Mouse (Mus musculus) intestine, postnatal 0 days (tissue): ENCODE data around the gene Nid2. TPM values are rescaled to one million over a fixed set of nuclear protein-coding genes. Genes with fewer than 3 reads are reported as not detected.

ENCODE experiments used
- ATAC-seq: fragments of 200-750 bp; cut with Nextera tagmentation; 2 replicates; pipeline ENCODE4 v1.8.0; 2017; ENCODE audit warnings: mild to moderate bottlenecking, moderate TSS enrichment, moderate library complexity
- H3K27ac ChIP-seq: fragments of 300-500 bp; sonication (generic); 2 replicates; pipeline ENCODE4 v1.5.1; 2014; ENCODE audit warnings: mild to moderate bottlenecking, low read depth, low read length, moderate library complexity
- H3K27me3 ChIP-seq: fragments of 300-500 bp; sonication (generic); replicated peaks from 2 replicates; pipeline ENCODE4 v1.6.1; 2014; ENCODE audit warnings: low read length, mixed read lengths; ENCODE audit not compliant: control insufficient read depth, insufficient read depth
- H3K36me3 ChIP-seq: fragments of 300-500 bp; sonication (generic); 2 replicates; pipeline ENCODE4 v1.6.1; 2014; ENCODE audit warnings: mild to moderate bottlenecking, moderate library complexity; ENCODE audit not compliant: control insufficient read depth, insufficient read depth
- H3K4me1 ChIP-seq: fragments of 300-500 bp; sonication (generic); replicated peaks from 2 replicates; pipeline ENCODE4 v1.6.1; 2014; ENCODE audit warnings: antibody characterized with exemption, low read length, mixed read lengths; ENCODE audit not compliant: control insufficient read depth, insufficient read depth
- H3K4me2 ChIP-seq: fragments of 300-500 bp; sonication (generic); replicated peaks from 2 replicates; pipeline ENCODE4 v1.6.1; 2014; ENCODE audit warnings: low read depth, mild to moderate bottlenecking, moderate library complexity
- H3K4me3 ChIP-seq: fragments of 300-500 bp; sonication (generic); 2 replicates; pipeline ENCODE4 v1.5.1; 2014; ENCODE audit warnings: low read depth, low read length
- H3K9ac ChIP-seq: fragments of 300-500 bp; sonication (generic); 2 replicates; pipeline ENCODE4 v1.6.1; 2014; ENCODE audit warnings: mild to moderate bottlenecking, low read depth, low read length
- H3K9me3 ChIP-seq: fragments of 300-500 bp; sonication (generic); 2 replicates; pipeline ENCODE4 v1.6.1; 2016; ENCODE audit warnings: mixed run types; ENCODE audit not compliant: control insufficient read depth
- CTCF ChIP-seq: sonication (generic); IDR thresholded peaks from 2 replicates; pipeline ENCODE4 v1.5.1; 2016; ENCODE audit warnings: low read depth, mild to moderate bottlenecking, control low read depth, antibody characterized with exemption, moderate library complexity
- WGBS: fragments of 180-500 bp; shearing (Covaris S2); extraction: QIAGEN DNeasy Blood & Tissue Kit; methylation state at CpG from one replicate; pipeline ENCODE4 v1.1.7; 2014; 5-methylcytosine and 5-hydroxymethylcytosine counted together
- polyA plus RNA-seq: library from polyadenylated mRNA; unstranded; fragments of >200 nt; fragmentation: Nextera tagmentation; extraction: Ambion mirVana; gene quantifications from 2 replicates; pipeline ENCODE4 v1.2.1, GENCODE M21; 2015

Gene Nid2
- polyA plus RNA-seq, 1 experiment from 2014 or later, result 20.0 TPM

DNA sequence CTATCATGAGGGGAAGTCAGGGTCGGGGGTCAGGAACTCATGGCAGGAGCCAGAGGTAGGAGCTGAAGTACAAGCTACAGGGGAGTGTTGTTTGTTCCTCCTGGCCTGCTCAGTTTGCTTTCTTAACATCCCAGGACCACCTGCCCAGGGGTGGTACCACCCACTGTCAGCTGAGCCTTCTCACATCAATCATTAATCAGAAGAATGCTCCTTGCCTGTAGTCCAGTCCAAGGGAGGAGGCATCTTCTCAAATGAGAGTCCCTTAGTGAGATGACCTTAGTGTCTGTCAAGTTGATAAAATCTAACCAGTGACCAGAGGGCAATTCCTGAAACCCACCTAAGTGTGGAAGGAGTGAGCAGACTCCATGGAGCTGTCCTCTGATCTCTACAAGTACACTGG is 37.4 kb downstream of the Nid2 start:
- Histone ChIP-seq H3K9me3 (no peaks in the 10 kb centered on the region), H3K27ac (no peak overlapping the region), H3K4me2 (no peak overlapping the region), H3K9ac (no peak overlapping the region), H3K36me3 (peaks cover 9% of the 10 kb centered on the region; the same call in 1 of the 2 replicates), H3K27me3 (no peaks in the 10 kb centered on the region), H3K4me1 (no peaks in the 10 kb centered on the region), H3K4me3 (no peak overlapping the region)
- no peak for ATAC-seq
- TF ChIP-seq CTCF, result no peak
- WGBS, result 67% methylated on average over 1 of the region's 1 CpGs

DNA sequence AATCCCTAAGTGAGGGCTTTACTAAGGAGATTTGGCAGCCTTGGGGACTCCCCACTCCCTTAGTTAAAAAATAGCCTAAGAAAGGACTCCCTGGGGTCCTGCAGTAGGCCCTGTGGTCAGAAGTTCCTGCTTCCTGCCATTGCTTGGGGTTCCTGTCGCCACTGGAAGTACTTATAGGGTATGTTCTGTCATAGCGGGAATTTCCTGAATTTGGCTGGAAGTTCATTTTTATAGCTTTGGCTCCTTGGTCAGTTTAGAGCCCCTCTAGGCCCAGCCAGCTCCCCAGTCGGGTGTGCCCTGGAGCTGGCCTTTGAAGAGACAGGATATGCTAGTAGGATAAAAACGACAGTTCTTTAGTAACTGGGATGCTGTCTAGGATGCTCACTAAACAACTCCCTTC is 43.8 kb downstream of the Nid2 start:
- Histone ChIP-seq H3K36me3 (peaks cover 42% of the 10 kb centered on the region), H3K4me1 (no peaks in the 10 kb centered on the region), H3K27me3 (no peaks in the 10 kb centered on the region), H3K9me3 (no peaks in the 10 kb centered on the region), H3K27ac (no peak overlapping the region), H3K4me2 (no peak overlapping the region), H3K9ac (no peak overlapping the region), H3K4me3 (no peak overlapping the region)
- no peak for TF ChIP-seq CTCF
- WGBS, result 66% methylated on average over 4 of the region's 4 CpGs
- no peak for ATAC-seq

DNA sequence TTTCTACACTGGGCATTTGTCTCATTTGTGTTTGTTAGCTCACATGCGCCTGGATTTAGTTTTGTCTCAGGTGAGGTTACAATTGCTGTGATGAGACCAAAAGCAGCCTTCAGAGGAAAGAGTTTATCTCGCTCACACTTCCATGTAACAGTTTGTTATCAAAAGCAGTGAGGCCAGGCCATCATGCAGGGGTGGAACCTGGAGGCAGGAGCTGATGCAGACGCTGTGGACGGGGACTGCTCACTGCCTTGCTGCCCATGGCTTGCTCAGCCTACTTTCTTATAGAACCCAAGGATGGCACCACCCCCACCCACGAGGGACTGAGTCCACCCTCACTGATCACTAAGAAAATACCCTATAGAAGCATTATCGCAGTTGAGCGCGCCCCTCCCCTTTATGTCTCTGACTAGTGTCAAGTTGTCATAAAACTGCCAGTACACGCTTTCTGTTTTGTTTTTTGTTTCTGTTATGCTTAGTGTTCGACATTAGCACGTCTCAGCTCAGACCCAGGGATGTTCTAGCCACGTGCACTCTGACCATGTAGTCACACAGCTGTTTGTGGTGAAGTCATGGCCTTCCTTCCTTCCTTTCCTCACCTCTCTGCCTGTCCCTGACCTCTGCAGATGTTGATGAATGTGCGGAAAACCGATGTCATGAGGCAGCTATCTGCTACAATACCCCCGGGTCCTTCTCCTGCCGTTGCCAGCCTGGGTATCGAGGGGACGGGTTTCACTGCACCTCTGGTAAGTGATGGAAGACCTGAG is 45.7 kb downstream of the Nid2 start:
- H3K36me3 ChIP-seq, result peaks cover 40% of the 10 kb centered on the region
- no peak overlapping the region for H3K27ac ChIP-seq
- H3K4me3 ChIP-seq, result no peak overlapping the region
- H3K9ac ChIP-seq, result no peak overlapping the region
- H3K4me1 ChIP-seq, result no peaks in the 10 kb centered on the region
- no peak overlapping the region for H3K4me2 ChIP-seq
- TF ChIP-seq CTCF, result no peak
- no peak for ATAC-seq
- WGBS, result 65% methylated on average over 18 of the region's 18 CpGs
- no peaks in the 10 kb centered on the region for H3K9me3 ChIP-seq
- no peaks in the 10 kb centered on the region for H3K27me3 ChIP-seq

DNA sequence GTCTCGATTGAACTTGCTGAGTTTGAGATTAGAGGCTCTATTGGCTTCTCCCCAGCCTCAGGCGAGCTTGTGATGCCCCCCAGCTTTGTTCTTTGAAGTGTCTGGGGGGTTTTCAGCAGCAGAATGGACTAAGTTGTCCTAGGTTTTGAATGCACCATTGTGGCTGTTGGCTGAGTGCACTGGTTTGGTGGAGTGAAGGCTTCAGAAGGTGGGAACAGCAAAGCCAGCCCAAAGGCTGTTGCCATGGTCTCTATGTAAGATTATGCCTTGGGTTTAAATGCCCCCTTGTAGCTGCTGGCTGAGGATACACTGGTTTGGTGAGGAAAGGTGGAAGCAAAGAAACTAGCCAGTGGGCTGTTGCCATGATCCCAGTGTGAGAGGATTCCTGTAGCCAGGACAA is 49.4 kb downstream of the Nid2 start:
- Histone ChIP-seq H3K4me2 (no peak overlapping the region), H3K27me3 (no peaks in the 10 kb centered on the region), H3K9ac (no peak overlapping the region), H3K36me3 (peaks cover 50% of the 10 kb centered on the region), H3K4me1 (no peaks in the 10 kb centered on the region), H3K9me3 (no peaks in the 10 kb centered on the region), H3K4me3 (no peak overlapping the region), H3K27ac (no peak overlapping the region)
- no peak for ATAC-seq
- 47% methylated on average over 2 of the region's 2 CpGs for WGBS
- no peak for TF ChIP-seq CTCF

DNA sequence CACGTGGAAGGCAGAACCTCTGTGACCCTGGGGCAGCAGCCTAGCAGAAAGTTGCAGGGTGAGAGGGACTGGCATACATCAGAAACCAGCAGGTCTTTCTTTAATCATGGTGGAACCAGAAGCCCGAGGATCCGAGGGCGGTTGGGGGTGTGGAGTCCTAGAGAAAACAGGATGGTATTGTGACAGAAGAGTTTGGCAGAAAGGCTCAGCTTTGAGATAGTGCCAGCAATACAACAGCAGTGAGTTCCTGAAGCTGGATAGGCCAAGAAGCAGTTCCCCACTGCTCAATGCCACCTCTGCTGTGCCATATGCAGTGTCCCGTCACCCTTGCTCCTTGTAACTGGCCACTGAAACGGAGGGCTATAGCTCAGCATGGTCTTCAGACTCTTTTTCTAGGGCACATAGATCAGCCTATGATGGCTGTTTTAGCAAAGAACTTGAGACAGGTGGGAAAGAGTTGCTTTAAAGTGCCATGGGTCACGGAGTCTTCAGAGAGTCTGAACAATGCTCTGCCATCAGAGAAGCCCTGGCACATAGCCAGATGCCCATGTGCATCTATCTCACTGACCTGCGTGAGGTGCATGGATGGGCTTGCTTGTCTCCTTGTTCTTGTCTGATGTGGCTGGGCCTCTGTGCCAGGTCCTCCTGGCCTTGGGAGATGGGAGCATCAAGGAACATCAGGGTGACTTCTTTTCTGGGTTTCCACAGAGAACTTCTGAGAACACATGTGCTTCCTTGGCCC is 50.6 kb downstream of the Nid2 start:
- Histone ChIP-seq H3K27me3 (no peaks in the 10 kb centered on the region), H3K9ac (no peak overlapping the region), H3K4me1 (no peaks in the 10 kb centered on the region), H3K9me3 (no peaks in the 10 kb centered on the region), H3K36me3 (peaks cover 53% of the 10 kb centered on the region), H3K4me2 (no peak overlapping the region), H3K4me3 (no peak overlapping the region), H3K27ac (no peak overlapping the region)
- ATAC-seq, result no peak
- 88% methylated on average over 8 of the region's 8 CpGs for WGBS
- TF ChIP-seq CTCF, result no peak

DNA sequence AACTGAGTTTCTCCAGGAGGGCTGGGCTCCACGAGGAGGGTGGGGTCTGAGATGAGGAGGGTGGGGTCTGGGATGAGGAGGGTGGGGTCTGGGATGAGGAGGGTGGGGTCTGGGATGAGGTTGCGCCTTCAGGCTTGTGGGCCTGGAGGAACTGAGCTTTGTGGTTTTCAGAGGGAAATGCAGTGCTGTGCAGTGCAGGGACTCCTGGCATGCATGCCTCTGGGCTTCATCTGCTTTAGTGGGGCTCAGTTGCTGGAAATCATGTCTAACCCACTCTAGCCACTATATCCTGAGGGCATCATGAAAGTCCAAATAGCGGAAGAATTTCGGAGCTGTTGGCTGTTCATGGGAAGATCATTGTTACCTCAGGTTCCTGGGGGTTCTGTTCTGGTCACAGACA is 52.2 kb downstream of the Nid2 start:
- 73% methylated on average over 4 of the region's 4 CpGs for WGBS
- H3K27ac ChIP-seq, result no peak overlapping the region
- H3K9me3 ChIP-seq, result no peaks in the 10 kb centered on the region
- no peak for ATAC-seq
- no peak overlapping the region for H3K9ac ChIP-seq
- H3K4me2 ChIP-seq, result no peak overlapping the region
- H3K27me3 ChIP-seq, result no peaks in the 10 kb centered on the region
- H3K4me1 ChIP-seq, result no peaks in the 10 kb centered on the region
- peaks cover 42% of the 10 kb centered on the region for H3K36me3 ChIP-seq
- no peak for TF ChIP-seq CTCF
- no peak overlapping the region for H3K4me3 ChIP-seq
